Mouse (Mus musculus) midbrain, embryonic 13.5 days (tissue): ENCODE measurements at regions not wholly inside any gene's neighbourhood (a gene's known extent, or its start where the extent isn't known, plus 50 kb on each side); places are given as distances from the start of the nearest gene placed in this dataset.

ENCODE experiments used
- ATAC-seq: fragments of 200-750 bp; cut with Nextera tagmentation; 2 replicates; pipeline ENCODE4 v1.8.0; 2017; ENCODE audit warnings: mild to moderate bottlenecking, moderate TSS enrichment, moderate library complexity
- H3K27ac ChIP-seq: fragments of 300-500 bp; sonication (generic); 2 replicates; pipeline ENCODE4 v1.5.1; 2015; ENCODE audit warnings: inconsistent platforms, mild to moderate bottlenecking, moderate library complexity
- H3K27me3 ChIP-seq: fragments of 300-500 bp; sonication (generic); 2 replicates; pipeline ENCODE4 v1.6.1; 2015; ENCODE audit warnings: mild to moderate bottlenecking, inconsistent platforms
- H3K36me3 ChIP-seq: fragments of 300-500 bp; sonication (generic); 2 replicates; pipeline ENCODE4 v1.6.1; 2015; ENCODE audit warnings: mild to moderate bottlenecking, inconsistent platforms
- H3K4me1 ChIP-seq: fragments of 300-500 bp; sonication (generic); replicated peaks from 2 replicates; pipeline ENCODE4 v1.6.1; 2015; ENCODE audit warnings: inconsistent platforms
- H3K4me2 ChIP-seq: fragments of 300-500 bp; sonication (generic); replicated peaks from 2 replicates; pipeline ENCODE4 v1.6.1; 2015; ENCODE audit warnings: moderate library complexity, mild to moderate bottlenecking, inconsistent platforms
- H3K4me3 ChIP-seq: fragments of 300-500 bp; sonication (generic); replicated peaks from 2 replicates; pipeline ENCODE4 v1.5.1; 2015; ENCODE audit warnings: mild to moderate bottlenecking, inconsistent platforms
- H3K9ac ChIP-seq: fragments of 300-500 bp; sonication (generic); replicated peaks from 2 replicates; pipeline ENCODE4 v1.6.1; 2015; ENCODE audit warnings: mild to moderate bottlenecking, inconsistent platforms
- H3K9me3 ChIP-seq: fragments of 300-500 bp; sonication (generic); 2 replicates; pipeline ENCODE4 v1.6.1; 2016; ENCODE audit warnings: mild to moderate bottlenecking, inconsistent platforms
- WGBS: fragments of 180-500 bp; shearing (Covaris S2); methylation state at CpG from one replicate; pipeline ENCODE4 v1.1.7; 2015; 5-methylcytosine and 5-hydroxymethylcytosine counted together

DNA sequence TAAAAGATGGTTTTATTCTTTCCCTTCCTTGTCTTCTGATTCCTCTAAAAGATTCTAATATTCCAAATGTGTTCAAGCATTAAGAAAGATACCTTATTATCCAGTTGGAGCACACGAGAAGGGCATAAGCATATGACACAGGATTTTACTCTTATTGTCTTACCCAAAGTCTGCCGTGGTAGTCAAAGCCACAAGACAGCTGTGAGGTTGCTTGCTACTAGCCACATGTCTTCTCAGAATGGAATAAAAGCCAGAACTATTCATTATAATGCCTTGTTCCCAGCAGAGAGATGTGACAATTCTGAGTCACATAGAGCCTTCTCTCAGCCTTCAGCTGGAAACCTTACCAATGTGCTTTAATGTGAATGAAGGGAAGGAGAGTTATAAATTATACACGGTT, 71.5 kb downstream of the Pdha2 start:
- no peak overlapping the region for H3K27ac ChIP-seq
- H3K4me1 ChIP-seq = no peaks in the 10 kb centered on the region
- whole genome bisulfite sequencing = 70% methylated on average over 3 of the region's 3 CpGs
- no peaks in the 10 kb centered on the region for H3K36me3 ChIP-seq
- H3K27me3 ChIP-seq = no peaks in the 10 kb centered on the region
- H3K9ac ChIP-seq = no peak overlapping the region
- ATAC-seq = no peak
- H3K9me3 ChIP-seq = no peaks in the 10 kb centered on the region
- no peak overlapping the region for H3K4me3 ChIP-seq
- no peak overlapping the region for H3K4me2 ChIP-seq

DNA sequence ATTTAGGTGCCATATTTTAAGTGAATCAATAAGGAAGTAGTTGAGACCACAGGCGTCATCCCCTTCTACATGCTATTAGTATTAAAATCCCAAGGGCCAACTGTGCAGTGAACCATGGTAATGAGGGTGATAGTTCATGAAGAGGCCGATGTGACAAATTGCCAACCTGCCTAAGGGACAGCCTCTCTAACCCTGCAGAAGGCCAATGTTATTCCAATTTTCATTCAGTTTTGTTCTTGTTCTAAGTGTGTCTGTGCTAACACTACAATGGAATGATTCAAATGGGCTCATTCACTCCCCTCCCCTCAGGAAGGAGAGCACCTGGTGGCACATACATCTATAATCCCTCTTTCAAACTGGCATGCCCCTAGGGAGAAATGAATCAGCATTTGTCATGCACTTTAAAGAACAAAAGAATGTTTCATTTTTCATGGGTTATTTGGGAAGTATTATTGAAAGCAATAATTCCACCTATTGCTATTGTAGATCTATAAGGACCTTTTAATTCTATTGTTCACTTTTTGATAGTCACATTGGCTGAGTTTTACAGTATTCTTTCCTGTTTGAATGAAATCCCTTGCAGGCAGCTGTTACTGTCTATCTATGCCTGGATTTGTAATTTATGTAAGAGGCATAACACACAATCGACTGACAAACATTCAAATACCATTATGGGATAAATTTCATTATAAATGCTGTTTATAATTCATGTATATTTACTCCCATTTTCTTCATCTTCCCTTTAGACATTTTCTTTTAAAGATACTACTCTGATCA, 99.6 kb downstream of the Pdha2 start:
- 0 out of 2 replicates have a peak, but pooled peaks have one; percentile 27 for ATAC-seq
- 44% methylated on average over 3 of the region's 3 CpGs for WGBS

GRCm38 (mm10) chr3:141111705-141112385, 100.3 kb downstream of the Pdha2 start:
- Histone ChIP-seq H3K36me3 (no peaks in the 10 kb centered on the region), H3K27me3 (no peaks in the 10 kb centered on the region), H3K27ac (no peak overlapping the region), H3K9ac (no peak overlapping the region), H3K9me3 (no peaks in the 10 kb centered on the region), H3K4me1 (peaks cover 7% of the 10 kb centered on the region), H3K4me3 (no peak overlapping the region), H3K4me2 (no peak overlapping the region)
- ATAC-seq = no peak
- WGBS = 92% methylated on average over 1 of the region's 1 CpGs

More for the DNA sequence above, 99.6 kb downstream of the Pdha2 start:
- no peak overlapping the region for H3K4me2 ChIP-seq
- H3K27ac ChIP-seq = no peak overlapping the region
- H3K9ac ChIP-seq = no peak overlapping the region
- H3K4me3 ChIP-seq = no peak overlapping the region
- peaks cover 7% of the 10 kb centered on the region for H3K4me1 ChIP-seq
- H3K9me3 ChIP-seq = no peaks in the 10 kb centered on the region
- no peaks in the 10 kb centered on the region for H3K36me3 ChIP-seq
- H3K27me3 ChIP-seq = no peaks in the 10 kb centered on the region
